Comparison of ENCODE assay signal across 26 mouse cellular contexts in genomic region chr4:111880112-111880875, GRCm38 (mm10). TPM values are rescaled to one million over a fixed set of nuclear protein-coding genes. Genes with fewer than 3 reads are reported as not detected.
DNase-seq lines count a peak whose midpoint lies in the region; ATAC-seq and TF ChIP-seq lines count a peak whose summit lies in the region.
"Had no signal": no experiment of that assay in that cellular context is flagged by ENCODE, and none has a peak within 500 bp of the region (broad histone marks: within the 10 kb centered on the region; RNA-seq: fewer than 3 reads in every experiment).

No protein-coding gene starts in this region.

- no peak overlapping the region for H3K27ac ChIP-seq in heart, embryonic 10.5 days
- no peak overlapping the region for H3K27ac ChIP-seq in lung, embryonic 14.5 days (ENCODE audit: low read depth)
- H3K27ac ChIP-seq in stomach, embryonic 15.5 days = peak overlapping the region; percentile 49; the same call in 1 of the 2 replicates
- no peak overlapping the region for H3K27ac ChIP-seq in hindbrain, embryonic 13.5 days
- H3K27ac ChIP-seq: hindbrain, embryonic 10.5 days; layer of hippocampus, adult 2 months; liver, embryonic 12.5 days had no signal

- no peaks in the 10 kb centered on the region for H3K36me3 ChIP-seq in heart, embryonic 10.5 days
- H3K36me3 ChIP-seq in lung, embryonic 14.5 days (ENCODE audit: insufficient read depth) = no peaks in the 10 kb centered on the region
- H3K36me3 ChIP-seq in stomach, embryonic 15.5 days = no peaks in the 10 kb centered on the region
- no peaks in the 10 kb centered on the region for H3K36me3 ChIP-seq in hindbrain, embryonic 13.5 days
- H3K36me3 ChIP-seq: hindbrain, embryonic 10.5 days; liver, embryonic 12.5 days had no signal

- no peaks in the 10 kb centered on the region for H3K9me3 ChIP-seq in heart, embryonic 10.5 days
- no peaks in the 10 kb centered on the region for H3K9me3 ChIP-seq in lung, embryonic 14.5 days (ENCODE audit: low read depth, low read length)
- no peaks in the 10 kb centered on the region for H3K9me3 ChIP-seq in stomach, embryonic 15.5 days
- H3K9me3 ChIP-seq in hindbrain, embryonic 13.5 days = no peaks in the 10 kb centered on the region
- H3K9me3 ChIP-seq: hindbrain, embryonic 10.5 days; liver, embryonic 12.5 days had no signal

- peak; percentile 58 for DNase-seq in heart, embryonic 10.5 days (ENCODE audit: low spot score)
- DNase-seq in heart, postnatal 25 days (ENCODE audit: low spot score) = no peak
- DNase-seq in lung, embryonic 14.5 days = peak; percentile 4
- no peak for DNase-seq in lung, postnatal 10 days
- peak; percentile 25 for DNase-seq in thymus, postnatal 4 days
- no peak for DNase-seq in layer of hippocampus, adult 8-10 months (ENCODE audit: low spot score in 2 of 2)
- DNase-seq: adrenal gland, postnatal 36 days; B cell, adult 2 months; cerebellum, adult 9-10 months; midbrain, embryonic 14.5 days had no signal

- no peak for ATAC-seq in lung, embryonic 14.5 days (ENCODE audit: insufficient read depth)
- ATAC-seq in stomach, embryonic 15.5 days (ENCODE audit: insufficient read depth, low FRiP score, low read depth) = no peak
- no peak for ATAC-seq in hindbrain, embryonic 13.5 days (ENCODE audit: low FRiP score)
- ATAC-seq: activated CD4-positive, CD25-positive, alpha-beta regulatory T cell, adult 4 months; forebrain, embryonic 16.5 days; liver, embryonic 12.5 days; Patski had no signal

- 45% methylated on average over 4 of the region's 4 CpGs for WGBS in heart, embryonic 10.5 days
- 36% methylated on average over 4 of the region's 4 CpGs for WGBS in lung, embryonic 14.5 days
- 41% methylated on average over 4 of the region's 4 CpGs for WGBS in stomach, embryonic 15.5 days
- WGBS in hindbrain, embryonic 13.5 days = 54% methylated on average over 4 of the region's 4 CpGs

- no peak overlapping the region for H3K4me3 ChIP-seq in heart, embryonic 10.5 days
- no peak overlapping the region for H3K4me3 ChIP-seq in lung, embryonic 14.5 days (ENCODE audit: low read depth, low read length)
- H3K4me3 ChIP-seq in stomach, embryonic 15.5 days (replicated peaks) = no peak overlapping the region
- no peak overlapping the region for H3K4me3 ChIP-seq in hindbrain, embryonic 13.5 days
- H3K4me3 ChIP-seq: hindbrain, embryonic 10.5 days; layer of hippocampus, adult 2 months; liver, embryonic 12.5 days had no signal

- H3K27me3 ChIP-seq in heart, embryonic 10.5 days (ENCODE audit: insufficient read depth, poor library complexity, severe bottlenecking) = no peaks in the 10 kb centered on the region
- H3K27me3 ChIP-seq in lung, embryonic 14.5 days (ENCODE audit: insufficient read depth, low read length) = no peaks in the 10 kb centered on the region
- no peaks in the 10 kb centered on the region for H3K27me3 ChIP-seq in stomach, embryonic 15.5 days (replicated peaks)
- H3K27me3 ChIP-seq in hindbrain, embryonic 13.5 days = no peaks in the 10 kb centered on the region
- H3K27me3 ChIP-seq: liver, embryonic 12.5 days; Patski had no signal

- intact Hi-C loops in heart, postnatal 25 days (cut with DNase I) = loop anchor here (10.0 kb wide), 1 partner anchor 1825 kb away; no protein-coding TSS in a partner anchor

- no peak overlapping the region for H3K9ac ChIP-seq in lung, embryonic 14.5 days
- H3K9ac ChIP-seq in stomach, embryonic 15.5 days = no peak overlapping the region
- H3K9ac ChIP-seq in hindbrain, embryonic 13.5 days = no peak overlapping the region
- H3K9ac ChIP-seq: liver, embryonic 12.5 days had no signal

- TF ChIP-seq CTCF in lung, embryonic 14.5 days (IDR thresholded peaks at IDR 0.05; ENCODE audit: low read depth) = no peak

- no peak overlapping the region for H3K4me2 ChIP-seq in lung, embryonic 14.5 days
- no peak overlapping the region for H3K4me2 ChIP-seq in stomach, embryonic 15.5 days
- H3K4me2 ChIP-seq in hindbrain, embryonic 13.5 days = no peak overlapping the region
- H3K4me2 ChIP-seq: liver, embryonic 12.5 days had no signal

- H3K4me1 ChIP-seq in heart, embryonic 10.5 days = no peaks in the 10 kb centered on the region
- no peaks in the 10 kb centered on the region for H3K4me1 ChIP-seq in lung, embryonic 14.5 days (ENCODE audit: insufficient read depth)
- H3K4me1 ChIP-seq in stomach, embryonic 15.5 days = no peaks in the 10 kb centered on the region
- no peaks in the 10 kb centered on the region for H3K4me1 ChIP-seq in hindbrain, embryonic 13.5 days (replicated peaks)
- H3K4me1 ChIP-seq: hindbrain, embryonic 10.5 days; liver, embryonic 12.5 days had no signal

RNA-seq across cellular contexts. Expression of gene Slc5a9, which starts 22.4 kb away (rescaled TPM):
- 0.30 TPM in 1 of 2 replicates, not detected in the other for polyA plus RNA-seq in heart, embryonic 10.5 days (2016; fragmentation: Nextera tagmentation; extraction: Ambion mirVana)
- total RNA-seq in heart, postnatal 25 days (2021) = not detected
- not detected in 2 replicates for polyA plus RNA-seq in lung, embryonic 14.5 days (2014; fragmentation: Nextera tagmentation; extraction: Ambion mirVana)
- 3.0 and 5.9 TPM in 2 replicates for polyA plus RNA-seq in stomach, embryonic 15.5 days (2015; fragmentation: Nextera tagmentation; extraction: Ambion mirVana)
- not detected for total RNA-seq in layer of hippocampus, adult 8-10 months (2022)
- not detected in 2 replicates for polyA plus RNA-seq in hindbrain, embryonic 13.5 days (2015; fragmentation: Nextera tagmentation; extraction: Ambion mirVana)
- total RNA-seq: adrenal gland, postnatal 36 days; granulocyte monocyte progenitor cell, adult 5-6 weeks; layer of hippocampus, adult 2 months; left cerebral cortex, adult 8-10 months; megakaryocyte progenitor cell, adult 5-6 weeks; neutrophil, adult 5-6 weeks had no signal
- polyA plus RNA-seq: activated CD4-positive, CD25-positive, alpha-beta regulatory T cell, adult 4 months; forebrain, embryonic 16.5 days; hindbrain, embryonic 10.5 days; liver, embryonic 12.5 days; midbrain, embryonic 14.5 days; Patski had no signal

RNA-seq across cellular contexts. Expression of gene Skint8, which starts 38.9 kb away (rescaled TPM):
- not detected in 2 replicates for polyA plus RNA-seq in heart, embryonic 10.5 days (2016; fragmentation: Nextera tagmentation; extraction: Ambion mirVana)
- total RNA-seq in heart, postnatal 25 days (2021) = not detected
- polyA plus RNA-seq in lung, embryonic 14.5 days (2014; fragmentation: Nextera tagmentation; extraction: Ambion mirVana) = not detected in 2 replicates
- polyA plus RNA-seq in stomach, embryonic 15.5 days (2015; fragmentation: Nextera tagmentation; extraction: Ambion mirVana) = 0.22 and 0.45 TPM in 2 replicates
- total RNA-seq in layer of hippocampus, adult 8-10 months (2022) = under 1 TPM in 1 of 4 experiments, not detected in 3; 0.14 TPM
- not detected in 2 replicates for polyA plus RNA-seq in hindbrain, embryonic 13.5 days (2015; fragmentation: Nextera tagmentation; extraction: Ambion mirVana)
- total RNA-seq: adrenal gland, postnatal 36 days; granulocyte monocyte progenitor cell, adult 5-6 weeks; layer of hippocampus, adult 2 months; megakaryocyte progenitor cell, adult 5-6 weeks; neutrophil, adult 5-6 weeks had no signal
- polyA plus RNA-seq: activated CD4-positive, CD25-positive, alpha-beta regulatory T cell, adult 4 months; forebrain, embryonic 16.5 days; hindbrain, embryonic 10.5 days; kidney, embryonic 14.5 days; limb, embryonic 11.5 days; liver, embryonic 12.5 days; lung, embryonic 16.5 days; midbrain, embryonic 14.5 days; Patski; small intestine, adult 2 months had no signal

Comparison
In these comparisons a context has a peak if more than half of its experiments do, and no peak if none do; other contexts are left out.
1. DNase-seq: peak in heart, embryonic 10.5 days (single experiment), lung, embryonic 14.5 days (single experiment) and thymus, postnatal 4 days (single experiment); none in heart, postnatal 25 days (single experiment), lung, postnatal 10 days (single experiment) and layer of hippocampus, adult 8-10 months (0 of 2).